Mouse (Mus musculus) heart, postnatal 0 days (tissue): ENCODE data around the gene Cask.

Experiments used
- CTCF ChIP-seq: IDR thresholded peaks from 2 replicates; pipeline ENCODE4 v1.5.1; 2016; ENCODE audit warnings: antibody characterized with exemption, control low read depth, low read depth
- EP300 ChIP-seq: IDR thresholded peaks from 2 replicates; pipeline ENCODE4 v1.6.1; 2016; ENCODE audit warnings: antibody characterized with exemption, low read depth

DNA sequence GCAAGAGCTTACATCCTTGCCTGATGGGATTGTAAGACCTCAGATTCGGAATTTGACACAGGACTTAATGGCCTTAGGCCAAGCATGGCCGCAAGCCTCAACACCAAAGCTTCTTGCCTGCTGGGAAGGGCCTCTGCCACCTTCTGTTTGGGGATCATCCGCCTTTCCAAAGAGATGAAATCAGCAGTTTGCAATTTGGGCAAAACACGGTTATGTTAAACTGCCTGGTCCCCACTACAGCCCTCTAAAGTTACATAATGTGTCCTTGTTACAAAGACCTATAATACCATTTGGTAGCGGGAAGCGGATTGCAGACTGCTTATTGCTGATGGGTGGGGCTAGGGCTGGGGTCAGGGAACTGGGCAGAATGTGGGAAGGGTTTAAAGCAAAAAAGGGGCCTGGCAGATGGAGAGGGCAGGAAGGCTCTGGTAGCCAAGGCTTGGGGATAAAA lies 384.0 kb downstream of the Cask start:
- TF ChIP-seq CTCF: no peak
- TF ChIP-seq EP300: no peak
